Mouse (Mus musculus) adrenal gland, postnatal 14 days (tissue): ENCODE data around the gene Il27ra. TPM values are rescaled to one million over a fixed set of nuclear protein-coding genes. Genes with fewer than 3 reads are reported as not detected.

Experiments used
- DNase-seq: peaks from one replicate; pipeline ENCODE4 v3.0.0; 2021; ENCODE audit warnings: mixed read lengths
- total RNA-seq: library from RNA; stranded (reverse); gene quantifications from 2 replicates; pipeline ENCODE4 v1.2.3, GENCODE M21; 2021

The Il27ra gene
- total RNA-seq, 1 experiment from 2014 or later: 2.3 TPM

GRCm38 (mm10) chr8:84065457-84066072 lies 23.2 kb upstream of the Il27ra start:
- no peak for DNase-seq

DNA sequence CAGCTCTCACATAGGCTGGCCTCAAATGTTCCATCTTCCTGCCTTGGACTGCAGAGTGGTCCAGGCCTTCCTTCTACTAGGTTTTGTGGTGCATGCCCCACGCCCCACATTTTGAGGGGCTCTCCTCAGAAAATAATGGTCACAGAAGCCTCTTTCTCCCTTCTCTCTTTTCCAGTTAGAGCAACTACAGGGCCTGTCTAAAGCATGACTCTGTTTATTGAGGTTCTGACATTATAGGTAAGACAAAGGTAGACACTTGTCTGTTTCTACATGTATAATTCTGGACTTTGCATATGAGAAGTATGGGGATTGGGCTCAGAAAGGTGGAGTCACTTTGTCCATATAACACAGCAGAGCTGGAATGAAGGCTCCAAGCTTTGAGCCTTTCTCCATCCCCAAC lies 22.6 kb upstream of the Il27ra start, which contains the start of gene Gm10643:
Gene Gm10643, minus strand, starts transcription at position 101 of the 400 bp plus-strand sequence.
- DNase-seq: no peak

DNA sequence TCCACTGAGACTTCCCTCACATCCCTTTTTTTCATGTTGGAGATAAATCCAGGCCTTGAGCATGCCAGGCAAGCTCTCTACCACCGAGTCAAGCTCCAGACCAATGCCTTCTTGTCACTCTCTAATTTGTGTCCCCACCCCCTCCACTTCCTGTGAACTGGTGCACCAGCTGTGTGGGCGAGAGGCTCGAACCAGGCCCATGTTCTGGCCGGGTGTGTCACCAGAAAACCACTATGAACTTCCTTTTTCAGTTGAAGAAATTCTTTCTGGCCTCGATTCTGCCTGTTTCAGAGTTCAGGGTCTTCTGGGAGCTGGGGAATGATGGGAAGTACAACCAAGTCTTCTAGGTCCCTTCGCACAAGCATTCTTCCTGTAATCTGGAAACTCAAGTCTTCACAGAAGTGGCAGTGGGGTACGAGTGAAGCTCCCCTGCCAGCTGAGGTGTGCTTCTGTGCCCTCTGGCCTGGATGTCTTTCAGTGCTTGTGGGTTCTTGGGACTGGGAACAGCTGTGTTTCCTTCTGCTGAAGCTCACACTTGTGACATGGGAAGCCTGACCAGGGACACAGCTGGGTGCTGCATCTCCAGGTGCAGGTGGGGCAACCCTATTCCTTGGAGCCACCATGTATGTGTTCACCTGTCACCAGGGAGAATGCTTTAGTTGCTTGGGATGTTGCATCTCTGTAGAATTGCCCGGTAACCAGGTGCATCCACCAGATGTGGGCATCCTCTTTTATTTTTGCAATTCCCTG lies 21.6 kb upstream of the Il27ra start:
- peak; percentile 41 for DNase-seq

DNA sequence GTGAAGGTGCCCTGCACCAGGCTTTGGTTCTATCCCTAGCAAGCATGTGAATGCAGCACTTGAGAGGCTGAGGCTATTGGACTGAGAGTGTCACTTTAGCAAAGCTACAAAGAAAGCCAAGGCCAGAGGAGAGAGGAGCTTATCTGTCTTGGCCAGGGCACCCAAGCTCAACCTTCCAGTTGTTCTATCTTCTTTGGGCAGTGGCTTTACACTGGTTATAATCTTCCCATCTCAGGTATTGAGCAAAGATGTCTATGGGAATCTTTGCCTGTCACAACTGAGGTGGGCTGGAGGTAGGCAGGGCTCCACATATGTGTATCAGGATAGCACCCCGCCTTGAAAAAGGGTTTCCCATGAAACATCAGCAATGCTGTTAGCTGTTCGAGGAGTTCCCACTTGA lies 17.9 kb upstream of the Il27ra start:
- DNase-seq: no peak

DNA sequence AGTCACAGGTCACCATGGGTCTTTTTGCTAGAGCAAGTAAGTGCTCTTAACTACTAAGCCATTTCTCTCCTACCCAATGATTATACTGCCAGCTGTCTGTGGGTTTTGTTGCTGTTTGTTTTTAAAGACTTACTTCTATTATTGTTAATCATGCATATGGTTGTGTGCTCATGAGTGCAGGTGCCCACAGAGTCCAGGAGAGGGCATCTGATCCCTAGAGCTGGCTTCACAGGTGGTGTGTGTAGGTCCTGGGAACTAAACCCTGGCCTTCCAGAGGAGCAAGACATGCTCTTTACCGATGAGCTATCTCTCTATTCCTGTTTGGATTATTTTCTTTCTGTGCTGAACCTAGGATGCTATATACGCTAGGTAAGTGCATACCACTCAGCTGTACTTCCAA lies 16.8 kb upstream of the Il27ra start:
- DNase-seq: no peak

GRCm38 (mm10) chr8:84057827-84058226 lies 15.4 kb upstream of the Il27ra start:
- no peak for DNase-seq

- no peak for DNase-seq
Observed at GRCm38 (mm10) chr8:84053229-84053628, 10.8 kb upstream of the Il27ra start.

- DNase-seq: no peak
Observed at GRCm38 (mm10) chr8:84052746-84053145, 10.4 kb upstream of the Il27ra start.

GRCm38 (mm10) chr8:84048171-84048570 lies 5.8 kb upstream of the Il27ra start:
- DNase-seq: no peak

- DNase-seq: no peak
Observed at GRCm38 (mm10) chr8:84046505-84046904, 4.1 kb upstream of the Il27ra start.

GRCm38 (mm10) chr8:84044900-84045299 lies 2.5 kb upstream of the Il27ra start, which contains the start of gene Rln3:
Rln3 (minus strand) TSS chr8:84045000.
- DNase-seq: no peak

GRCm38 (mm10) chr8:84044103-84044502 lies 1.7 kb upstream of the Il27ra start:
- DNase-seq: no peak

DNA sequence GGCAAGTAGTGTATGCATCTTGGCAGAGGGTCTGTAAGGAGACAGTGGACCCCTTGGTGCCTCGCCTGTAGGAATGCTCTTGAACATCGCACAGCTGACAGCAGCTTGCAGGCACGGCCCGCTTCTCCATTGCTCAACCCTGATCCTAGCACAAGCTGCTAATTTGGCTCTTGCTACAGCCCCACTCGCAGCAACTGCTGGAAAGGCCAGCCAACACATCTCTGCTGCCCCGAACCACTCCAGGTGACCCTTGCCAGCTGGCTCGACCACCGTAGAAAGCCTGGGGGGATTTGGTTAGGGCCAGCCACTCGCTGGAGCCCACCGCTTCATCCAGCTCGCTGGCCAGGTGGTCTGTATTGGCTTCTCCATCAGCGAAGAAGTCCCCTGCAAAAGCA lies 556 bp upstream of the Il27ra start:
- no peak for DNase-seq

DNA sequence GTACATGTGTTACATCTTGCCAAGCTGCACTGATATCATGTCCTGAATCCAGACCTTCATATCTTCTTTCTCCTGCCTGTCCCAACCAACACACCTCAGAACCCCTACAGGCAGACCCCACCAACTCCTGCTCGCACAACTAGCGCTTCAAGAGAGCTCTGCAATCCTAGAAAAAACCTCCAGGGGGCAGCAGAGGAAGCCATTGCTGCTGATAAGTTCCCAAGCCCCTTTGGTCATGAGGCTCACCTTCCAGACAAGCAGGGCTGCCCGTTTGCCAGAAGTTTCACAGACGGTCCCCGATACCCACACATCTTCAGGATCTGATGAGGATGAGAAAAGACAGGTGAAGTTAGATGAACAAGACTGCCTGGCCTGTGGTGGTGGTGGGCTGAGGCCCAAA lies 3.3 kb downstream of the Il27ra start:
- DNase-seq: peak; percentile 83

- DNase-seq: peak; percentile 75
Observed at GRCm38 (mm10) chr8:84038015-84038414, 4.4 kb downstream of the Il27ra start.

DNA sequence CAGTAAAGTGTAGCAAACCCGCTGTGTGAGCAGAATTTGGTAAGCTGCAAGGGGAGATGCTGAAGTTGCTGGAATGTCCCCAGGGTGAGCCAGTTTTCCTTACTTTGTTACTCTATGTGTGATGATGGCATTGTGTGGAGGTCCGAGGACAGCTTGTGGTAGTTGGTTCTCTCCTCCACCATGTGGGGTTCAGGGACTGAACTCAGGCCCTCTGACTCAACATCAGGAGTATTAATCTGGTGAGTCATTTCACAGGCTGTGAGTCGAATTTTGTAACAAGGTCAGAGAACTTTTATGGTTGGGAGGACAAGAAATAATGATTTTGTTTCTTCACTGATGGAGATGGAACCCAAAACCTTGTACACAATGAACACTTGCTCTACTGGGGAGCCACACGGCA lies 9.6 kb downstream of the Il27ra start:
- peak; percentile 46 for DNase-seq

DNA sequence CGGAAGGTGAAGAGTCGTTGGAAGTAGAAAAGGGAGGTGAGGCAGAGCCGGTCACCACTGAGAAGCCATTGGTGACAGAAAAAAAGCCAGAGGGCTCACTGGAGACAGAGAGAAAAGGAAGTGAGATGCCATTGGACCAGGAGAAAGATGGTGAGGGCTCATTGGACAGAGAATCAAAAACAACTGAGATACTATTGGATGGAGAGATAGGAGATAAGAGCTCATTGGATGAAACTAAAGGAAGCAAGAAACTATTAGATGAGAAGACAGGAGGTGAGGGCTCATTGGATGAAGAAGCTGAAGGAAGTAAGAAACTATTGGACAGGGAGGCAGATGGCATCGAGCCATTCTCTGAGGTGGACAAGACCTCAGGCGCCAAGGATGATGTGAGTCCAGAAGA lies 13.1 kb downstream of the Il27ra start:
- DNase-seq: no peak

GRCm38 (mm10) chr8:84027449-84027848 lies 14.9 kb downstream of the Il27ra start:
- DNase-seq: peak; percentile 37

DNA sequence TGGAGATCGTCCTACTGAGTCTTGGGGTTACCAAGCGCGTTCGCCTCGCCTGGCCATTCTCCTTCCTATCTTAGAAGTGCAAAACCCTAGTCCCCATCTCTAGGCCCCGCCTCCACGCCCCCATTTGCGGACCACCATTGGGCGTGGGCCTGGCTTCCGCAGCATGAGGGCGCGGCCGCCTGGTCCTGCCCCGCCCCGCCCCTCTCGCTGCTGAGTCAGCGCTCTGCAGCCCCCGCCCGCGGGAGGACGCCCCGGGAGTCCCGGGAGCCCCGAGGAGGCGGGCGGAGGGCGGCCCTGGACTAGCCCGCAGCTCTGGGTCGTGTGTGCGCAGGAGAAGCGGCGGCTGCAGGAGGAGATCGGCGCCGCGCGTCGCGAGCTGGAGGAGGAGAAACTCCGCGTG lies 16.5 kb downstream of the Il27ra start:
- DNase-seq: peak; percentile 73

DNA sequence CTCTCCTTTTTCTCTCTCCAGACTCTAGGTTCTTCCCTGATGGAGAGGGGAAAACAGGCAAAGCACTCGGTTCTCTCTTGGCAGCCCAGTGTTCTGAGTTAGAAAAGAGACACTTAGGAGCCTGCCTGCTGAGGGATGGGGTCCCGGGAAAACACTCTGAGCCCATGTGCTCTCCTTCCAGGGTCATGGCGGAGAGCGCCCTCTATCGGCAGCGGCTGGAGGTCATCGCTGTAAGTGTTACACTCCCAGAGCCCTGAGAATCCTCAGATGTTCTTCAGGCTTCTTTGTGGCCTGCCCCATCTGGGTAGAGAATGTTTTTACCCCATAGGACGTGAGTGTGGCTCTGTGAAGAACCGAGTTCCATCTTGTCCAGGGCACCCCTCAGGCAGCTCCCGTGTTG lies 18.2 kb downstream of the Il27ra start:
- DNase-seq: peak; percentile 82

GRCm38 (mm10) chr8:84023631-84024030 lies 18.8 kb downstream of the Il27ra start:
- DNase-seq: no peak

GRCm38 (mm10) chr8:84023085-84023484 lies 19.3 kb downstream of the Il27ra start:
- DNase-seq: peak; percentile 60

DNA sequence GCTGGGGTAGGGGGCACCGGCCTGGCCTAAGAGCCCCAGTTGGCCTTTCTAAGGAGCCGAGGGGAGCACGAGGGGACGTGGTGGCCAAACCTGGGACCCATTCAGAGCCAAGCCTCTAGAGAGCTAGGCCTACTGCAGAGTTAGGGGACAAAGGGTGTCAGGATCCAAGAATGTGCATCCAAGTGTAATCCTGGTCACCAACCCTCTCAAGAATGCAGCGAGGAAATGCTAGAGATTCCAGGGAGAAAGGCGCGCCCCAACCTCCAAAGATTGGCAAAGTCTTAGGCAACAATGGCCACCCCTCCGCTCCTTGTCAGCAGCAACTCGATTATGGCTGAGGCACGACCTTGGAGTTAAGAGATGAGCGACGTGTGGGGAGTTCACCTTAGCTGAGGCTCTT lies 20.8 kb downstream of the Il27ra start:
- no peak for DNase-seq

DNA sequence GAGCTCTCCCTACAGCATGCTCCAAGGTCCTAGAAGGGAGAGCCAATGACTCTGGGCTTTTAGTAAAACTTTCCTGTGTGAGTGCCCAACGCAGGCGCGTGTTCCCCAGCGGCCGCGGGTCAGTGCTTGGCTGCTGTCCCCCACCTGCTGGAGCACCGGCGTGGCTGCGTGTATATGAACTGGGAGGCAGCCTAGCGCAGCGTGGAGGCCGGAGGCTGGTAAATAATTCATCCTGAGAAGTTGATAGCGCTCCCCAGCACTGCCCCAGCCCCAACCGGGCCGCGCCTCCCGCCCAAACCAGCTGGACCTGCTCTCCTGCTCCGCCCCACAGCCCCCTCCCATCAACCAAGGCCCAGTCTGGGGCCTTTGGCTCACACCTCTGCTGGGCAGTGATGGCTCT lies 21.3 kb downstream of the Il27ra start, which contains the start of gene Palm3:
Gene Palm3, plus strand, starts transcription at position 376 of the 400 bp plus-strand sequence.
- peak; percentile 42 for DNase-seq
